Mouse (Mus musculus) MEL (cell line): ENCODE results near the gene Arpc1b. TPM values are rescaled to one million over a fixed set of nuclear protein-coding genes. Genes with fewer than 3 reads are reported as not detected.

ENCODE experiments used
- DNase-seq: peaks from one replicate; pipeline ENCODE4 v3.0.0; 2011; ENCODE audit warnings: low read depth, low spot score
- H3K27ac ChIP-seq: 2 replicates; pipeline ENCODE4 v1.5.1; 2012; ENCODE audit warnings: low read depth, mild to moderate bottlenecking, control low read depth, low read length, moderate library complexity; ENCODE audit not compliant: control insufficient read depth
- H3K27me3 ChIP-seq, 2 experiments: fragments of 150-350 bp in 1 of 2; sonication (generic) in 1 of 2; 2 replicates each; pipeline ENCODE4 v1.6.1; 2012; ENCODE audit warnings: low read length in 2 of 2, mild to moderate bottlenecking in 2 of 2, improper control_type of control experiment in 1 of 2, moderate library complexity in 1 of 2; ENCODE audit not compliant: insufficient read depth in 2 of 2, control insufficient read depth in 1 of 2
- H3K36me3 ChIP-seq, 2 experiments: 2 replicates each; pipeline ENCODE4 v1.6.1; 2012 to 2014; ENCODE audit warnings: low read length in 2 of 2, improper control_type of control experiment in 1 of 2, inconsistent platforms in 1 of 2, mild to moderate bottlenecking in 1 of 2; ENCODE audit not compliant: insufficient read depth in 2 of 2, control insufficient read depth in 1 of 2
- H3K4me1 ChIP-seq, 2 experiments: fragments of 150-350 bp in 1 of 2; sonication (generic) in 1 of 2; 2 replicates each; pipeline ENCODE4 v1.6.1; 2012; ENCODE audit warnings: low read length in 2 of 2, improper control_type of control experiment in 1 of 2, mild to moderate bottlenecking in 1 of 2; ENCODE audit not compliant: insufficient read depth in 2 of 2, control insufficient read depth in 1 of 2
- H3K4me3 ChIP-seq, 2 experiments: fragments of 150-350 bp in 1 of 2; sonication (generic) in 1 of 2; 2 replicates each; pipeline ENCODE4 v1.5.1; 2012; ENCODE audit warnings: low read depth in 2 of 2, low read length in 2 of 2, mild to moderate bottlenecking in 2 of 2, moderate library complexity in 2 of 2, control low read depth in 1 of 2, improper control_type of control experiment in 1 of 2; ENCODE audit not compliant: control insufficient read depth in 1 of 2, insufficient read depth in 1 of 2
- H3K79me2 ChIP-seq: 2 replicates; pipeline ENCODE4 v1.6.1; 2012; ENCODE audit warnings: mild to moderate bottlenecking, low read length, moderate library complexity; ENCODE audit not compliant: control insufficient read depth, poor library complexity, insufficient read depth
- H3K9ac ChIP-seq: 2 replicates; pipeline ENCODE4 v1.6.1; 2012; ENCODE audit warnings: low read depth, mild to moderate bottlenecking, control low read depth, low read length, moderate library complexity; ENCODE audit not compliant: control insufficient read depth, poor library complexity, severe bottlenecking
- H3K9me3 ChIP-seq: fragments of 150-350 bp; sonication (generic); replicated peaks from 2 replicates; pipeline ENCODE4 v1.6.1; 2012; ENCODE audit warnings: mild to moderate bottlenecking, low read length, improper control_type of control experiment, moderate library complexity; ENCODE audit not compliant: insufficient read depth
- BHLHE40 ChIP-seq: IDR thresholded peaks from 2 replicates; pipeline ENCODE4 v1.6.1; 2012; ENCODE audit warnings: low read depth, mild to moderate bottlenecking, inconsistent platforms, low read length, improper control_type of control experiment, borderline replicate concordance
- CHD2 ChIP-seq: IDR thresholded peaks from 2 replicates; pipeline ENCODE4 v1.6.1; 2011; ENCODE audit warnings: low read length, improper control_type of control experiment
- CTCF ChIP-seq, 3 experiments: IDR thresholded peaks in 2 of 3; conservative IDR thresholded peaks in 1 of 3; 2 replicates each; pipeline ENCODE4 v1.5.1; 2011 to 2012; ENCODE audit warnings: low read length in 3 of 3, low read depth in 2 of 3, mild to moderate bottlenecking in 2 of 3, improper control_type of control experiment in 1 of 3, inconsistent platforms in 1 of 3, mixed read lengths in 1 of 3, moderate library complexity in 1 of 3; ENCODE audit not compliant: control insufficient read depth in 1 of 3, insufficient read depth in 1 of 3, poor library complexity in 1 of 3, severe bottlenecking in 1 of 3
- ELF1 ChIP-seq: IDR thresholded peaks from 2 replicates; pipeline ENCODE4 v1.6.1; 2014; ENCODE audit warnings: low read depth, mild to moderate bottlenecking, inconsistent platforms, low read length, improper control_type of control experiment, moderate library complexity
- EP300 ChIP-seq, 2 experiments: IDR thresholded peaks; 2 replicates each; pipeline ENCODE4 v1.6.1; 2011; ENCODE audit warnings: improper control_type of control experiment in 2 of 2, low read length in 2 of 2, low read depth in 1 of 2, mild to moderate bottlenecking in 1 of 2
- HCFC1 ChIP-seq: IDR thresholded peaks from 2 replicates; pipeline ENCODE4 v1.6.1; 2012; ENCODE audit warnings: low read depth, mild to moderate bottlenecking, inconsistent platforms, low read length, improper control_type of control experiment, moderate library complexity
- KAT2A ChIP-seq: conservative IDR thresholded peaks from 2 replicates; pipeline ENCODE4 v1.6.1; 2012; ENCODE audit warnings: low read depth, low read length, improper control_type of control experiment, inconsistent platforms
- MAX ChIP-seq: IDR thresholded peaks from 2 replicates; pipeline ENCODE4 v1.6.1; 2011; ENCODE audit warnings: low read length, improper control_type of control experiment
- MYB ChIP-seq: IDR thresholded peaks from 2 replicates; pipeline ENCODE4 v1.6.1; 2011; ENCODE audit warnings: mild to moderate bottlenecking, low read depth, low read length, improper control_type of control experiment
- MYC ChIP-seq: IDR thresholded peaks from 2 replicates; pipeline ENCODE4 v1.6.1; 2011; ENCODE audit warnings: low read depth, mild to moderate bottlenecking, low read length, improper control_type of control experiment, moderate library complexity
- NRF1 ChIP-seq: IDR thresholded peaks from 2 replicates; pipeline ENCODE4 v1.6.1; 2014; ENCODE audit warnings: low read depth, mild to moderate bottlenecking, inconsistent platforms, low read length, improper control_type of control experiment, moderate library complexity; ENCODE audit not compliant: poor library complexity, insufficient read depth, severe bottlenecking
- POLR2AphosphoS2 ChIP-seq: IDR thresholded peaks from 2 replicates; pipeline ENCODE4 v1.6.1; 2011; ENCODE audit warnings: low read length, improper control_type of control experiment
- RAD21 ChIP-seq: IDR thresholded peaks from 2 replicates; pipeline ENCODE4 v1.6.1; 2011; ENCODE audit warnings: mild to moderate bottlenecking, low read depth, low read length, improper control_type of control experiment
- SIN3A ChIP-seq: IDR thresholded peaks from 2 replicates; pipeline ENCODE4 v1.6.1; 2012; ENCODE audit warnings: low read length, improper control_type of control experiment, inconsistent platforms
- SMC3 ChIP-seq: IDR thresholded peaks from 2 replicates; pipeline ENCODE4 v1.6.1; 2011; ENCODE audit warnings: low read depth, low read length, improper control_type of control experiment
- TAL1 ChIP-seq: IDR thresholded peaks from 2 replicates; pipeline ENCODE4 v1.6.1; 2012; ENCODE audit warnings: mild to moderate bottlenecking, inconsistent platforms, low read length, moderate library complexity, mixed read lengths
- TBP ChIP-seq: IDR thresholded peaks from 2 replicates; pipeline ENCODE4 v1.8.0; 2011; ENCODE audit warnings: low read depth, low read length, improper control_type of control experiment
- TCF12 ChIP-seq: IDR thresholded peaks from 2 replicates; pipeline ENCODE4 v1.6.1; 2014; ENCODE audit warnings: low read depth, mild to moderate bottlenecking, inconsistent platforms, low read length, improper control_type of control experiment, moderate library complexity
- UBTF ChIP-seq: IDR thresholded peaks from 2 replicates; pipeline ENCODE4 v1.6.1; 2012; ENCODE audit warnings: low read depth, mild to moderate bottlenecking, inconsistent platforms, low read length, improper control_type of control experiment, moderate library complexity, borderline replicate concordance; ENCODE audit not compliant: insufficient read depth
- USF1 ChIP-seq: IDR thresholded peaks from 2 replicates; pipeline ENCODE4 v1.6.1; 2014; ENCODE audit warnings: low read depth, mild to moderate bottlenecking, inconsistent platforms, low read length, improper control_type of control experiment, moderate library complexity
- USF2 ChIP-seq, 2 experiments: IDR thresholded peaks; 2 replicates each; pipeline ENCODE4 v1.6.1; 2011 to 2012; ENCODE audit warnings: improper control_type of control experiment in 2 of 2, low read length in 2 of 2, borderline replicate concordance in 1 of 2, inconsistent platforms in 1 of 2, low read depth in 1 of 2, mild to moderate bottlenecking in 1 of 2; ENCODE audit not compliant: insufficient read depth in 1 of 2
- ZKSCAN1 ChIP-seq: IDR thresholded peaks from 2 replicates; pipeline ENCODE4 v1.6.1; 2012; ENCODE audit warnings: low read depth, mild to moderate bottlenecking, inconsistent platforms, low read length, improper control_type of control experiment, moderate library complexity
- ZNF384 ChIP-seq: IDR thresholded peaks from 2 replicates; pipeline ENCODE4 v1.6.1; 2012; ENCODE audit warnings: low read depth, mild to moderate bottlenecking, inconsistent platforms, low read length, improper control_type of control experiment
- polyA plus RNA-seq, 2 experiments: library from polyadenylated mRNA; stranded (reverse) in 1 of 2; unstranded in 1 of 2; fragments of >175 nt in 1 of 2; fragments of >200 nt in 1 of 2; gene quantifications; 2 replicates each; pipeline versions ENCODE4 v1.2.1 to v1.2.4; 2012; ENCODE audit warnings: low replicate concordance in 2 of 2, low read depth in 1 of 2; ENCODE audit not compliant: insufficient read length in 2 of 2, insufficient read depth in 1 of 2, missing spikeins in 1 of 2
- total RNA-seq: library from RNA; depleted of rRNA; stranded (reverse); fragments of 300-350 nt; gene quantifications from 2 replicates; pipeline ENCODE4 v1.2.3, GENCODE M21; 2012

The Arpc1b gene
- total and polyA plus RNA-seq, 3 experiments: 143 to 708 (median 432) TPM

GRCm38 (mm10) chr5:145152690-145153089, 38.7 kb downstream of the Arpc1b start (continued):
- TF ChIP-seq UBTF: no peak
- TF ChIP-seq TBP: no peak
- TF ChIP-seq USF2 (IDR thresholded peaks at IDR 0.05; ENCODE audit: borderline replicate concordance in 1 of 2, insufficient read depth in 1 of 2, low read depth in 1 of 2, low read length in 2 of 2): no peak
- no peak for TF ChIP-seq MYC
- TF ChIP-seq SIN3A: 0 out of 2 replicates have a peak, but pooled peaks have one; percentile 38
- TF ChIP-seq MAX: no peak
- no peak for TF ChIP-seq USF1
- TF ChIP-seq CTCF (IDR thresholded peaks at IDR 0.05 in 2 of 3, conservative IDR thresholded peaks at IDR 0.05 in 1 of 3; ENCODE audit: control insufficient read depth in 1 of 3, insufficient read depth in 1 of 3, low read depth in 2 of 3, low read length in 3 of 3, poor library complexity in 1 of 3, severe bottlenecking in 1 of 3): no peak
- no peak for TF ChIP-seq KAT2A
- no peak for TF ChIP-seq ELF1
- TF ChIP-seq RAD21: no peak
- TF ChIP-seq MYB: no peak
- peak; percentile 82 for TF ChIP-seq TAL1

DNA sequence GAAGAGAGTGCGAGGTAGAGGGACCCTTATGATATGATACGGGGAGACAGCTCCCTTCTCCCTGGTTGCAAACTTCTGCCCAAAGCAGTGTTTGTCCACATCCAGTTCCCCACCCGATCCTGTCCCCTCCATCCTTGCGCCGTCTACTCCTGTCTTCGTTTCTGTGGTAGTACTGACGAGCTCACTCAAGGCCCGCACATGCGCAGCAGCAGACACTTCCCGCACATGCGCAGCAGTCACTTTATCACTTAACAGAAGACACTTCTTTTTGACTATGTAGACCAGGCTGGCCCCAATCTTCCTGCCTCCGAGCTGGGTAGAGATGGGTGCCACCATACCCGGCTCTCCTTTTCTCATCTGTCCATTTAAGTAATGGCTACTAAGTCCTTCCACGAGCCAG, 47.3 kb downstream of the Arpc1b start:
- no peaks in the 10 kb centered on the region for H3K9me3 ChIP-seq
- no peak for DNase-seq

DNA sequence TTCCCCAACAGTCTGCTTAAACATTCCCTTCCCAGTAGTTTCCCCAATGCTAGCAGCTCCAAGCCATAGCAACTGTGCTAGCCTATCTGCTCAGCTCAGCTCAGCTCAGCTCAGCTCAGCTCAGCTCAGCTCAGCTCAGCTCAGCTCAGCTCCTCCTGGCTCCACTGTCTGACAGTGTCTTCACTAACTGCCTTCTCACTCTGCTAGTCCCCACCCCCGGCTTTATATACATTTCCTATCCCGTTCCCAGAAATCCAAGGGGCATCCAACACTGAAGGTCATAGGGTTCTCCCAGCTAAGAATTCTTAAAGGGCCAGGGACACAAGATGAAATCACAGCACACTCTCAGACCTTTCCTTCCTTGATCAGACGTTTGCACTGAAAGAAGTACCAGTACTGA, 50.7 kb downstream of the Arpc1b start:
- Histone ChIP-seq H3K4me3 (no peak overlapping the region), H3K9ac (no peak overlapping the region), H3K4me1 (peaks cover 0 to 10% of the 10 kb centered on the region in 2 experiments; a peak in 3 of 4 replicates), H3K27ac (no peak overlapping the region), H3K36me3 (peaks cover 2 to 9% of the 10 kb centered on the region in 2 experiments), H3K27me3 (no peaks in the 10 kb centered on the region), H3K79me2 (peaks cover 31% of the 10 kb centered on the region), H3K9me3 (no peaks in the 10 kb centered on the region)
- no peak for TF ChIP-seq POLR2AphosphoS2
- TF ChIP-seq SIN3A: no peak
- no peak for TF ChIP-seq NRF1
- TF ChIP-seq ZNF384: no peak
- TF ChIP-seq ZKSCAN1: no peak
- TF ChIP-seq CHD2: no peak
- no peak for TF ChIP-seq USF1
- TF ChIP-seq TCF12: no peak
- no peak for TF ChIP-seq MAX
- no peak for TF ChIP-seq UBTF
- no peak for TF ChIP-seq BHLHE40
- TF ChIP-seq EP300 (IDR thresholded peaks at IDR 0.05; ENCODE audit: low read depth in 1 of 2, low read length in 2 of 2): no peak
- DNase-seq: no peak

More for the DNA sequence above, 47.3 kb downstream of the Arpc1b start:
- Histone ChIP-seq H3K27me3 (no peaks in the 10 kb centered on the region), H3K9ac (no peak overlapping the region), H3K4me3 (no peak overlapping the region), H3K27ac (no peak overlapping the region), H3K79me2 (peaks cover 5% of the 10 kb centered on the region), H3K36me3 (peaks cover 4% of the 10 kb centered on the region in 2 experiments; a peak in 3 of 4 replicates), H3K4me1 (peaks cover 0 to 4% of the 10 kb centered on the region in 2 experiments; a peak in 3 of 4 replicates)
- TF ChIP-seq SIN3A: no peak
- TF ChIP-seq BHLHE40: no peak
- no peak for TF ChIP-seq RAD21
- TF ChIP-seq SMC3: no peak
- TF ChIP-seq ZKSCAN1: no peak
- TF ChIP-seq MYC: no peak
- no peak for TF ChIP-seq TCF12
- TF ChIP-seq NRF1: no peak
- TF ChIP-seq HCFC1: no peak
